Mouse (Mus musculus) myocyte (in vitro differentiated cells): ENCODE results near the gene Rpl22.

Source experiments
- CEBPB ChIP-seq: IDR thresholded peaks from 2 replicates; pipeline ENCODE4 v1.6.1; 2011; ENCODE audit warnings: mild to moderate bottlenecking, moderate library complexity; ENCODE audit not compliant: poor library complexity, insufficient read depth, severe bottlenecking
- MYOG ChIP-seq, 3 experiments: IDR thresholded peaks; one replicate each; pipeline ENCODE4 v1.6.1; 2011; ENCODE audit warnings: control low read depth in 2 of 3, low read depth in 2 of 3, mild to moderate bottlenecking in 2 of 3; ENCODE audit not compliant: insufficient read length in 2 of 3, control insufficient read depth in 1 of 3, insufficient read depth in 1 of 3
- POLR2A ChIP-seq: IDR thresholded peaks from one replicate; pipeline ENCODE4 v1.6.1; 2011; ENCODE audit warnings: low read depth, mild to moderate bottlenecking, control low read depth, moderate library complexity; ENCODE audit not compliant: insufficient read length
- REST ChIP-seq: IDR thresholded peaks from one replicate; pipeline ENCODE4 v1.6.1; 2011; ENCODE audit warnings: mild to moderate bottlenecking, control low read depth, moderate library complexity; ENCODE audit not compliant: insufficient read depth, insufficient read length
- TCF3 ChIP-seq: IDR thresholded peaks from one replicate; pipeline ENCODE4 v1.6.1; 2011; ENCODE audit warnings: low read depth, control low read depth; ENCODE audit not compliant: insufficient read length
- USF1 ChIP-seq: IDR thresholded peaks from one replicate; pipeline ENCODE4 v1.6.1; 2011; ENCODE audit warnings: low read depth, mild to moderate bottlenecking, control low read depth, moderate library complexity

- TF ChIP-seq MYOG (IDR thresholded peaks at IDR 0.05; ENCODE audit: control insufficient read depth in 1 of 3, insufficient read depth in 1 of 3, insufficient read length in 2 of 3, low read depth in 2 of 3) (no peak), USF1 (no peak), POLR2A (no peak), TCF3 (no peak), REST (no peak), CEBPB (no peak)
Measured at GRCm38 (mm10) chr4:152288398-152288945, 37.1 kb upstream of the Rpl22 start.
